Mouse (Mus musculus): ENCODE data around the gene Anks1.

The Anks1 gene

DNA sequence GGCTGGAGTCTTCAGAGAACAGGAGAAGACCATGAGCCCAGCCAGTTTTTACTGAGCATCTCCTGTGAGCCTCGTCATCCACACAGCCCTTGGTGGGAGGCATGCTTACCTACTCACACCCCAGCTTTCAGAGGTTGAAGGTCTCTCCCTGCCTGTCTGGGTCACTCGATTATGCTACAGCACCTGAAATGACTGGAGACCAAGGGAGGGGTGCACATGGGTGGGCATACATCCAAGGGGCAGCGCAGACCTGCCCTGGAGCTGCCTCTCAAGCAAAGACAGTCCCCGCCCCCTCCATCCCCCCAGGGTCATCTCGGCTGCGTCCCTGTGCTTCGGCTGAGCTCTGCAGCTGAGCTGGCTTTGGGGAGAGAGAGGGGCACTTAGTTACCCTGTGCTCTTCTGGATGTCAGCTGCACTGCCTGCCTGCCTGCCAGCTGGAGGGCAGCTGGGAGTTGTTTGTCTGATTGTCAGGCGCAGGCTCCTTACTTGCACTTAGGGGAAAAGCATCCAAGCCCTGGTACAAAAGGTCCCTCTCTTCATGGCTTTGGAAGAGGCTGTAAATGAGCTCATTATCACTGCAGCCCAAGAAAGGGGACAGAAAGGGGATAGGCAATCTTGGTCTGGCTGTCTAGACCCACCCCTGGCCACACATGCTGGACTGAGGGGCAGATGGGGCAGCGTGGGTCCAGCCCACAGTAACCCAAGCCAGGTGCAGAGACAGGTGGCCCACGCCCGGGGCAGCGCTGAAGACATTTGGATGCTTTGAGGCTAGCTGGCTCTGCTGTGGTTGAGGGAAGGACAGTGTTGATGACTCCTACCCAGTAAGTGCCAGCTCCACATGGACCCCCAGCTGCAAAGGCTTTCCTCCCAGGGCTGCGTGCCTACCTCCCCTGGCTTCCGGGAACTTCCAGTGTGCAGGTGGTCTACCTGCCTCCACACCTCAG, 128.0 kb downstream of the Anks1 start:
- in situ Hi-C loops (cut with MboI; ENCODE audit: unreplicated experiment in 2 of 2) = no loop called here

DNA sequence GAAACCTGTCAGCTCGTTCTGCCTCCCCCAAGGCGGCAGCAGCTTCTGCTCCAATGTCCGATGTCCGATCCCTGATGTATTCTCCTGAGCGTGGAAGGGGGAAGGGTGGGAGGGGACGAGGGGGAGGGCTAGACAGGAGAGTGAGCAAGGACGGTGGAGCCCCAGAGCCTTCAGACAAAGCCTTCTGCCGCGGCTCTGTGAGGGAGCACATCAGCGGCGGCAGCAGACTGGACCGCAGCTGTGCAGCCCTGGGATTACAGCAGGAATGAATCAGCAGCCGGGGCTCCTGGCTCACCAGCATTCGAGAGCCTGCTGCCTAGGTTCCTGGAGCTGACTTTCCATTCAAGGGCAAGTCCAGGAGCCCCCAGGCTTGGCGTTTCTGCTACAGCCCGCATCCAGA, 131.5 kb downstream of the Anks1 start:
- in situ Hi-C loops (cut with MboI; ENCODE audit: unreplicated experiment in 2 of 2) = no loop called here

DNA sequence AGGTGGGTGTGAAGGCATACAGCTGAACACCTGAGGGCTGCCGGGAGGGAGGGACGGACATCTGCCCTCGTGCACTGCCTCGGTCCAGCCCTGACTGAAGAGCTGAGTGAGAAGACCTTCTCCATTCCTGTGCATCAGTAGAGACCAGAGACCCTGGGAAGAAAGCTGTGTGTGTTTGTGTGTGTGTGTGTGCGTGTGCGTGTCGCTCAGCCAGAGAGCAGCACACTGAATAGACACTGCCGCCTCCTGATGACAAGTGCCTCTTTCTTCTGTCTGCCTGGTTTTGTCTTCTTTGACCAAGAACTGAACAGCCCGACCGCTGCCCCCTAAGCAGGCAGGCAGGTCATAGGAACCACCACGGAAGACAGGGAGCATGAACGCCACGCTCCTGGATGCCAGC, 132.2 kb downstream of the Anks1 start:
- in situ Hi-C loops (cut with MboI; ENCODE audit: unreplicated experiment in 2 of 2) = no loop called here

DNA sequence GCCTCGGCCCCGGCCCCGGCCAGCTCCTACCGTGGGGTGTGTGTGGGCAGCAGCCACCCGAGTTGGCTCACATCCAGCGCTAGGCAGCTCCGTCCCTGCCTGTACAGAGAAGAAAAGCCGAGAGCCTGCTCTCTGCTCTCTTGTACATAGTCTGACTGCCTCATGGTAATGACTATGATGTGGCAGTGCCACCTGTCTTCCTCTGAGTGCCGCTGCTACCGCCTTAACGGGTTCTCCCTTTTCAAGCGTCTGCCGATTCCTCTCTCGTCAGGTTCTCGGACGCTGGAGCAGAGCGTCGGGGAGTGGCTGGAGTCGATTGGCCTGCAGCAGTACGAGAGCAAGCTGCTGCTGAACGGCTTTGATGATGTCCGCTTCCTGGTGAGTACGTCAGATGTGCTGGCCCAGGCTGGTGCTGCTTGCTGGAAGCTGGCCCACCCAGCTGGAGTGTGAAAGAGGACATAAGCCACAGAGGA, 133.2 kb downstream of the Anks1 start:
- in situ Hi-C loops (cut with MboI; ENCODE audit: unreplicated experiment in 2 of 2) = no loop called here

DNA sequence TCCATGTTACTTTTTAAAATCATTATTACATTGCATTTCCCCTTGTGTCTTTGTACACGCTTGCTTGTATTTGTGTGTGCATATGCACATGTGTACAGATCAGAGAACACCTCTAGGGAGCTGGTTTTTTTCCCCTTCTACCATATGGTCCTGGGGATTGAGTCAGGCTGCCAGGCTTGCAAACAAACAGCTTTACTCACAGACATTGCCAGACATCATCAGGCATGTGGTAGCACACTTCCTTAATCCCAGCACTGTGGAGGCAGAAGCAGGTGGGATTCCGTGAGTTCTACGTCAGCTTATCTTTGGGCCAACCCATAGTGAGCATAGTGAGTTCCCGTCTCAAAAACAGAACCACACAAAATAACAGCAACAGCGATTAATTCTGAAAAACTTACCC, 137.9 kb downstream of the Anks1 start:
- in situ Hi-C loops (cut with MboI; ENCODE audit: unreplicated experiment in 2 of 2) = loop anchor here (5.0 kb wide), 1 partner anchor 60 kb away; no protein-coding TSS in a partner anchor

DNA sequence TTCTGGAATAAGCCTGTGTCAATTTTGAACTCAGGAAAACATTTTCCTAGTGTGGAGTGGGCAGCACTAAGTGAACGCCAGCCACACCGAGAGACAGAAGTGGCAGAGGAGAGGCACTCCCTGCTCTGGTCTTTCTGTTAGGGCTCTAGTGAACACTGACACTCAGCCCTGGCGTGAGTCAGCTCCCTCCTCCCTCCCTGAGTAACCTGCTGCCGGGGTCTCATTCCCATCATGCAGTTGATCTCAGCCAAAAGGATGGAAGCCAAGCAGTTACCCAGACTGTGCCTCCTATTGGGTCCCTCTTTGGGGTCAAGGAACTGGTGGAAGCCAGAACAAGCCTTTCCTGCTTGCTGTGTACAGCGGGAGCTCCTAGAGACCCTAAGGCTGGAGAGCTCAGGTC, 138.4 kb downstream of the Anks1 start:
- in situ Hi-C loops (cut with MboI; ENCODE audit: unreplicated experiment in 2 of 2) = loop anchor here (5.0 kb wide), 1 partner anchor 60 kb away; no protein-coding TSS in a partner anchor

DNA sequence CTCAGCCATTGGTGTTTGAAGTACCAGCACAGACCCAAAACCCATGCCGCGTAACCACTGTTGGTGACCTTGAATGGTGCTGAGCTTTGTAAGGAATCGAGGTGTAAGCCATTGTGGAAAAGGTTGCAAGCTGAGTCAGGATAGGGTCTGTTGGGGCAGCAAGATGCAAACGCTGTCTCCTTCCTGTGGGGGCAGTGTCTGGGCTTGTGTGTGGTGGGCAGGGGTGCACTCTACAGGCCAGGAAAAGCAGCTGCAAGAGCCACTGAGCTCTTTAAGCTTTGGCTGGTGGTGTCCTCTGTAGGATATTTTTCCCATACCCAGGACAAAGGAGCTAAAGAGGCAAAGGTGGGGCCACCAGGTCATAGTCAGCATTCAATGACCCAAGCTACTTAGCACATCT, 139.3 kb downstream of the Anks1 start:
- in situ Hi-C loops (cut with MboI; ENCODE audit: unreplicated experiment in 2 of 2) = loop anchor here (5.0 kb wide), 1 partner anchor 61 kb away; no protein-coding TSS in a partner anchor

DNA sequence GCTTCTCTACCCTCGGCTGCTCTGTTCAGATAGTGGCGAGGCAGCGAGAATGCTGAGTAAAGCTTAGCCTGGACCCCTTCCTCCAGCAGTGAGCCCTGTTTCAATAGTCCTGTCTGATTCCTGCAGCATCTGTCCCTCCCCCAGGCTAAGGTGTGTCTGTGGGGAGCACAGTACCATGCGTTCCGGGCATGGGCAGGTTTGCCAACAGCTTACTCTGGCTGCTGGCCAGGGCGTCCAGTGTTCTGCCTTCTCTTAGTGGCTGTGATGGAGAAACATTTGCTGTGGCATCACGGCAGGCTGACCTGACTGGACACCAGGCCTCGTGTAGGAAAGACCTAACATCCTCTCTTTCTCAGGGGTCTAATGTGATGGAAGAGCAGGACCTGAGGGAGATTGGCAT, 141.1 kb downstream of the Anks1 start:
- in situ Hi-C loops (cut with MboI; ENCODE audit: unreplicated experiment in 2 of 2) = no loop called here

DNA sequence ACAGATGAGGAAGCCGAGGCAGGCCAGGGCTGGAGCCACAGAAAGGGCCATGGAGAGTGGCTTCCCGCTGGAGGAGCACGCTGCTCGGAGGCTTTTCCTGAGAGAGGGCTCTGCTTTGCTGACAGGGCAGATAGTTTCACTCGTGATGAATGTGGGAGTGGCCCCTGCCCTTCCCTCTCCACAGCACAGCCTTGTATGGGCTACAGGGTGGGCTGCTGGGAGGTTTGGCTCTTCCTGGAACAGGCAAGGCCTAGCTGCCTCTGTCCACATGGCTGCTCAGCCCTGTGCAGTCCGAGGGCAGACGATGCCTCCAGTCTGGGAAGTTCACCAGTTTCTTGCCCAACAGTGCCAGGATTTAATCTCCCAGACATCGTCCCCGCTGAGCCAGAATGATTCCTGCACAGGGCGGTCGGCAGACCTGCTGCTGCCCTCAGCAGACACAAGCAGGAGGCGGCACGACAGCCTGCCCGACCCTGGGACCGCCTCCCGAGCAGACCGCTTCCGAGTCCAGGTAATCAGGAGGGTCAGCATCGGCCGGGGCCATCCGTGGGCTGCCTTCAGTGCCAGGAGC, 143.3 kb downstream of the Anks1 start:
- in situ Hi-C loops (cut with MboI; ENCODE audit: unreplicated experiment in 2 of 2) = no loop called here

DNA sequence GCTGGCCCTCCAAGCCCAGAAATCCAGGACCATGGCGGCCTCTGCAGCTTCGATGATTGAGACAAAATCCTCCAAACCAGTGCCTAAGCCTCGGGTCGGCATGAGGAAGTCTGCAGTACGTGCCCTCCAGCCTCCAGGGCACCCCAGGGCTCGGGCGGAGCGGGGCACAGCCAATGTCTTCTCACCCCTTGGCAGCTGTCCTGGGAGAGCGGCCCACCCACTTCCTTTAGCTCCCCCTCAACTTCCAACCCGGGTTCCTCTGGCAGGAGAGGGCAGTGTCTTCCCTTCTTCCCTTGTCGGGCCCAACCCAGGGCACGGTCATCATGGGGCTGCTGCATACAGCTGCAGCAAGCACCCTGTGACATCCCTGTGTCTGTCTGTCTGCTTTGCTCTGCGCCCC, 149.2 kb downstream of the Anks1 start:
- in situ Hi-C loops (cut with MboI; ENCODE audit: unreplicated experiment in 2 of 2) = no loop called here

DNA sequence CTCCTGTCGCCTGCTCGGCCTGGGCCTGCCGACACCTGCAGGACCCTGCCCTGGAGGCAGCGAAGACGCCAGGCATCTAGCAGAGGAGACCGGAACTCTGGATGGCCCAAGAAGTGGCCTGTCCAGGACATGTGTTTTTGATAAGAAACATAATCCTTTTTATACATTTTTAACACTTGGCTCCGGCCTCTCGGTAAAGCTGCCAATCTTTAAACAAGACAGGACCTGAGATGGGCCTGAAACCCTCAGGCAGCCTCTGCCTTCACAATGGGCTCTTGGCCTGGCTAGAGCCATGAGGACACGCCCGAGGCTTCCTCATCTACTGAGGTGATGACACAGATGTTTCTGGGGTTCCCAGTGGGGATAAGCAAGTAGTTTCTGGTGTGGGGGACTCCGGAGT, 151.6 kb downstream of the Anks1 start:
- in situ Hi-C loops (cut with MboI; ENCODE audit: unreplicated experiment in 2 of 2) = no loop called here

DNA sequence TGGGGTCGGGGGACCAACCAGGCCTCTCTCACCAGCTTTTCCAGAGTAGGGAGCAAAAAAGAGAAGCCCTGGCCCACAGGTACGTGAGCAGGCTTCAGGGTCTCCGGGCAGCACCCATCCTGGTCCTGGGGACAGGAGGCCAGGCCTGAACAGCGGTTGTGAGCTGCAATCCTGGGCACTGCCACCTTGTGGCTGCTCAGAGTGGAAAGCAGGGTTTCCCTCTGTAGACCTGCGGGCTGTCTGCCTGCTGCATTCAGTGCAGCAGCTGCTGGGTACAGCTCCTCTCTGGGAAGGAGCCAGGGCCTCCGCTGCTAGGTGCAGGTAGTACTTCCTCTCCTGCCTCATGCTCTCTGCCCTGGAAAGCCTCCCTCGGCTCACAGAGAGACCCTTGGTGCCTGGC, 152.4 kb downstream of the Anks1 start:
- in situ Hi-C loops (cut with MboI; ENCODE audit: unreplicated experiment in 2 of 2) = no loop called here

DNA sequence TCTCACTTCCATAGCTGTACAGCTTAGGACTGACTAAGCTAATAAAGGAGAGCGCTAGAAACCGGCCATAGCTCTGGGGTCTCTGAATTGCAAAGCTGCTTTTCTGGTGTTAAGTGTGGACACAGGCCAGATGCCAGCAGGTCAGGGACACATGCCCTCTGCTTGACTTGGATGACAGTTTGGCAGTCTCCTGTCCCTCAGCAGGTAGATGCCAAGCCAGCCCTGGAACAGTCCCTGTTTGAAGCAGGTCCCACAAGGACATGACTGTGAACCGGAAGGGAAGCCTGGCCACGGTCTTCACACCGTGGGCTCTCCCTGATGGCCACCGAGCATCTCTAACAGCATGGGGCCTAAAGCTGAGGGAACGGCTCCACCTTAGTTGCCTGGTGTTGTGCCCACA, 153.6 kb downstream of the Anks1 start:
- in situ Hi-C loops (cut with MboI; ENCODE audit: unreplicated experiment in 2 of 2) = no loop called here

DNA sequence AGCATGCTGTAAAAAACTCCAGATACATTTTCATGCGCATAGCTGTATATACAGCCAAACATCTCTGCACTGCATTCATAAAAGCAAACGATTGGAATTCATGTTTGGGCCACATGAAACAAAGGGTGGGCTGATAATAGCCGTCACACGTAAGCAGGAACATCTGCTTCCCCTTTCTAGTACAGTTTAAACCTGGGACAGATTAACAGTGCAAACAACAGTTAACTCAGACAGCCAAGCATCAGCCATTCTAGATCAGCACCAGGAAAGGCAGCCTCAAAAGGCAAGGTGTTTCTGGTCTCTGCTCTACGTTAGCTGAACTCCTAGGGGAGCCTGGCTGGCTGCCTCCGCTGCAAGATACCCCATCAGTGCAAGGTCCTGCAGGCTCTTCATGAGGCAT, 154.1 kb downstream of the Anks1 start:
- in situ Hi-C loops (cut with MboI; ENCODE audit: unreplicated experiment in 2 of 2) = no loop called here

DNA sequence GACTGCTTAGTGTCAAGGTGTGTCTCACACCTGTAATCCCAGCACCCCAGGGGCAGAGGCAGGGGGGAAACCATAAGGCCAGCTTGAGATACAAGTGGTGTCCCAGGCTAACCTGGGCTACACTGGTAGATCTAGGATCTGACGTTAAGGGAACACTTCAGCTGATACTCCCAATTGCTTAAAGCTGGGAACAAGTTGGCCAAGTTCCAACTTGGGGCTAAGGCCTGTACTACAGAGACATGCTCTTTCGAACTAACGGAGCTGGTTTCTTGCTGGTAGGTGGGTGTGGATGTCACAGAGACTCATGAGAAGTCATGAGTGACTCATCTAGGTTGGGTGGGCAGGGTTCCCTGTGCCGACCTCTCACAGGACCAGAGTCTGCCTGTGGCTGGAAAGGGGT, 158.2 kb downstream of the Anks1 start:
- in situ Hi-C loops (cut with MboI; ENCODE audit: unreplicated experiment in 2 of 2) = no loop called here

DNA sequence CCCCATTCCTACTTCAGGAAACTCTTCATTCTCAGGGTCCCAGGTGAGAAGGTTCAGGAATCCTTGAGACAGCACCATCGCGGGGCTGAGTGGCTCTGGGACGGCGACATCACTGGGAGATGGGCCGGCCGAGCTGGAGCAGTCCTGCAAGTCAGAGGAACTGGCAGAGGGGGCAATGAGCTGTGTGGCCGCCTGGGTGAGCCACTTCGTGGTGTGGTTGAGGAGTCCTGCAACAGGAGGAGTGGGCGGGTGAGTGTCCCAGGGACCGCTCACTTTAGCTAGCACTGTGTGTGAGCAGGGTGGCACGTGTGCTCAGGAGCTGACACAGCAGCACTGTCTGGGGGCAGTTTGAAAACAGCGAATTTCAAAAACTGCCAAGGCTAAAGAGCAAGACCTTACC, 160.3 kb downstream of the Anks1 start:
- in situ Hi-C loops (cut with MboI; ENCODE audit: unreplicated experiment in 2 of 2) = no loop called here

DNA sequence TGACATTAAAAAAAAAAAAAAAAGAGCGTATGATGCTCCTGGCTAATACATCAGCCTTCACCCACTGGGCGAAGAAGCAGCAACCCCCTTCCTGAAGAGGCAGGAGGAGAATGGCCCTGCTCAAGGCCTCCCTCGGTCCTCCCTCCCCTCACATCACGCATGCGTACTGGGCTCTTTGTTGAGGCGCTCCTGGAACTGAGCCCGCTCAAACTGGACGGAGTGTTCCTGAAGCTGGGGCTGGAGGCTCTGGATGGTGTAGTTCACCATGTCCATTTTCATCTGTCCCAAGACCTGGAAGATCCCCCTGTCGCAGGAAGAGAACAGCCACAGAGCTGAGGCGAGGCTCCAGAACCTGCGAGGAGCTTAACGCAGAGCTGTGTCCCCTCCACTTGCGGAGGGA, 161.2 kb downstream of the Anks1 start:
- in situ Hi-C loops (cut with MboI; ENCODE audit: unreplicated experiment in 2 of 2) = loop anchor here in 1 of 2 experiments (10.0 kb wide), 1 partner anchor 165 kb away; the partner anchor contains the start of genes Anks1 and Taf11

DNA sequence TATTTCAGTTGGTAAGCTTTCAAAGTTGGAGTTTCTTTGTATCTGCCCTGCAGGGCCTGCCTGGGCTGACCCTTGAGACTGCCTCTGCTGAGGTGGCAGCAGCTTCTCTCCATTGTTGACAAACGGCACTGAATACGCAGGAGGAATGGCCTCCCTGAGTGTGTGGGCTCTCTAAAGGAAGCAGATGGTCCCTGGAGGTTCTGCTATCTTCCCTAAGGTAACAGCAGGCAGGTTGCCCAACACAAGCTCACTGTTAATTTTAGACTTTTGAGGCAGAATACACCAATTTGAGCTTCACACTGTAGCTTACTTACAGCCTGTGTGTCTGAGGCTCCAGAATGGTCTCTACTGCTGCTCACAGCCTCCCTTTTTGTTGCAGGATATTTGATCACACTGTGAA, 163.6 kb downstream of the Anks1 start:
- in situ Hi-C loops (cut with MboI; ENCODE audit: unreplicated experiment in 2 of 2) = loop anchor here in 1 of 2 experiments (10.0 kb wide), 1 partner anchor 168 kb away; the partner anchor contains the start of genes Anks1 and Taf11

DNA sequence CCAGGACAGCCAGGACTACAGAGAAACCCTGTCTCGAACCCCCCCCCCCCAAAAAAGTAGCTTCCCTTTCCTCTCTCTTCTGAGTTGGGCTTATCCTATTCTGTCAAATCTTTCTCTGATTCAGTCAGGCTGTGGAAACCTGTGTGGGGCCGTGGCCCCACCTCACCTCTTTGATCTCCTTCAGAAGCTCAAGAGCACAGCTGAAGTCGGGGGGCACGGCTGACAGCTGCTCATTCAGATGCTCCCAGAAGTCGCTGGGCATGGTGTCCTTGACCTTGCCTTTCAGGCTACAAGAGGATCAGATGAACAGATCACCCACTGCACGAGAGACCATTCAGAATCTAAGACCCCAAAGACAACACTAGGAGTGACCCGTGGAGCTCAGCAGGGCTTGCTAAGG, 165.4 kb downstream of the Anks1 start:
- in situ Hi-C loops (cut with MboI; ENCODE audit: unreplicated experiment in 2 of 2) = loop anchor here in 1 of 2 experiments (10.0 kb wide), 1 partner anchor 170 kb away; the partner anchor contains the start of genes Anks1 and Taf11

DNA sequence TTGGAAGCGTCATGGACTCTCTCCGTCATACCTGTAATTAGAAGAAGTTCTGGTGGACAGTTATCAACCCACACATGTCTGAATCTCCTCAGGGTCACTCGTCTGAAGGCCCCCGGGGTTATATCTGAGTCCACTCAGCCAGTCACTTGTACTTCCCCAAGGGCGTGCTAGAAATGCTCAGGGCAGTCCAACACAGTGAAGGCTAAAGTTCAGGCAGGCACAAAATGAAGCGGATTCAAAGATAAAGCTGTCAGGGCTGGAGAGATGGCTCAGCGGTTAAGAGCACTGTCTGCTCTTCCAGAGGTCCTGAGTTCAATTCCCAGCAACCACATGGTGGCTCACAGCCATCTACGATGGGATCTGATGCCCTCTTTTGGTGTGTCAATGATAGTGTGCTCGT, 168.9 kb downstream of the Anks1 start:
- in situ Hi-C loops (cut with MboI; ENCODE audit: unreplicated experiment in 2 of 2) = loop anchor here (5.0 to 25.0 kb wide), 3 partner anchors 91 to 459 kb away; partner anchors contain the start of genes Anks1 (in 1 of the 2), Armc12 (in 1 of the 2), Clpsl2 (in 1 of the 2) and Taf11 (in 1 of the 2)

DNA sequence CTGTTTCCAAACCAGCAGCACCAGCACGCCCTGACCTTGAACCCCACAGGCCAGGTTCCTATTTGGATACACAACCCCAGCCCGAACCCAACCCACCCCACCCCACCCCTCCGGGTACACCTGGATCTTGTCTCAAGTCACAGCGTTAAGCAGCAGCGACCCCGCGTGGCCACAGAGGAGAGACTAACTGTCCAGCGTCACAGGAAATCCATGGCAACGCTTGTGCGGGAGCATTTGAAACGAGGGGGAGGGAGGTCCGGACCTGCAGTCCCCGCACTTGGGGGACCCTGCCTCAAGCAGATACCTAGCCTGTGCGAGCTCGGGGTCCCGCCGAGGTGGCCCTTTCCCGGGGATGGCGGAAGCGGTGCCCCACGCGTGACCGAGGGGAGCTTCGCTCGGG, 170.5 kb downstream of the Anks1 start:
- in situ Hi-C loops (cut with MboI; ENCODE audit: unreplicated experiment in 2 of 2) = loop anchor here (5.0 to 25.0 kb wide), 6 partner anchors 83 to 458 kb away; partner anchors contain the start of genes Anks1 (in 1 of the 2), Armc12 (in 1 of the 2), Clpsl2 (in 1 of the 2) and Taf11 (in 1 of the 2)
